Mouse (Mus musculus): ENCODE results near the gene Gdf15. TPM values are rescaled to one million over a fixed set of nuclear protein-coding genes. Genes with fewer than 3 reads are reported as not detected.

Gdf15 gene
- total and polyA plus RNA-seq, 3 experiments: 0.15 to 0.63 TPM; not detected in 1

DNA sequence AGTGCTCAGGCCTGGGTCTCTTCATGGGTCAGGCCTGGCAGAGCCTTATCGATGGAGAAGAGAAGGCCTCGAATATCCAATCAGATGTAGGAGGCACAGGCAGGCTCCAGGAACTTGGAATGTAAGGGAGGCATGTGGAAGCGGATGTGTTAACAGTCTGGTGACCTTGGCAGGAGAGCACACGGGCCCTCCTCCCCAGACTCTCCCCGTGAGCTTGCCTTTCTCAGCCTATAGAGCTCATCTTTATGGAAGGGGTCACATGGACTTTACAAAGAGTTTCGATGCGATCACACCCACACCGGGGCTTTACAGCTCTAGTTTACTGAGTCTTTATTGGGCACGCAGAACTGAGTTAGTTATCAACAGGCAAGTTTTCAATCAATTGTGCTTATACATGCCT lies 6.5 kb upstream of the Gdf15 start:
- Histone ChIP-seq H3K79me2 (ENCODE audit: control insufficient read depth, insufficient read depth, low read length, poor library complexity) (no peaks in the 10 kb centered on the region), H3K4me3 (ENCODE audit: control insufficient read depth in 1 of 2, insufficient read depth in 1 of 2, low read depth in 2 of 2, low read length in 2 of 2) (no peak overlapping the region), H3K9ac (ENCODE audit: control insufficient read depth, low read depth, low read length, poor library complexity, severe bottlenecking) (no peak overlapping the region), H3K9me3 (replicated peaks; ENCODE audit: insufficient read depth, low read length) (no peaks in the 10 kb centered on the region), H3K36me3 (ENCODE audit: control insufficient read depth in 1 of 2, insufficient read depth in 2 of 2, low read length in 2 of 2) (0 out of 4 replicates have a peak, but pooled peaks cover 0 to 6% of the 10 kb centered on the region in 2 experiments), H3K27ac (ENCODE audit: control insufficient read depth, low read depth, low read length) (no peak overlapping the region), H3K4me1 (ENCODE audit: control insufficient read depth in 1 of 2, insufficient read depth in 2 of 2, low read length in 2 of 2) (peaks cover 10 to 13% of the 10 kb centered on the region in 2 experiments), H3K27me3 (ENCODE audit: control insufficient read depth in 1 of 2, insufficient read depth in 2 of 2, low read length in 2 of 2) (no peaks in the 10 kb centered on the region)
- no peak for DNase-seq (ENCODE audit: low read depth, low spot score)
- TF ChIP-seq GABPA (IDR thresholded peaks at IDR 0.05; ENCODE audit: low read depth, low read length): no peak
- TF ChIP-seq TBP (IDR thresholded peaks at IDR 0.05; ENCODE audit: low read depth, low read length): no peak
- TF ChIP-seq TCF12 (IDR thresholded peaks at IDR 0.05; ENCODE audit: low read depth, low read length): no peak
- no peak for TF ChIP-seq SIN3A (IDR thresholded peaks at IDR 0.05; ENCODE audit: low read length)
- TF ChIP-seq CHD2 (IDR thresholded peaks at IDR 0.05; ENCODE audit: low read length): no peak
- no peak for TF ChIP-seq ZKSCAN1 (IDR thresholded peaks at IDR 0.05; ENCODE audit: low read depth, low read length)
- no peak for TF ChIP-seq MYB (IDR thresholded peaks at IDR 0.05; ENCODE audit: low read depth, low read length)
- no peak for TF ChIP-seq POLR2A (IDR thresholded peaks at IDR 0.05; ENCODE audit: control insufficient read depth in 1 of 2, insufficient read depth in 1 of 2, low read depth in 1 of 2, low read length in 2 of 2, poor library complexity in 1 of 2)
- no peak for TF ChIP-seq NELFE (IDR thresholded peaks at IDR 0.05; ENCODE audit: low read depth, low read length)
- TF ChIP-seq NRF1 (IDR thresholded peaks at IDR 0.05; ENCODE audit: insufficient read depth, low read depth, low read length, poor library complexity, severe bottlenecking): no peak

- DNase-seq (ENCODE audit: low read depth, low spot score): no peak
- Histone ChIP-seq H3K27ac (ENCODE audit: control insufficient read depth, low read depth, low read length) (no peak overlapping the region), H3K4me3 (ENCODE audit: control insufficient read depth in 1 of 2, insufficient read depth in 1 of 2, low read depth in 2 of 2, low read length in 2 of 2) (no peak overlapping the region), H3K79me2 (ENCODE audit: control insufficient read depth, insufficient read depth, low read length, poor library complexity) (no peaks in the 10 kb centered on the region), H3K4me1 (ENCODE audit: control insufficient read depth in 1 of 2, insufficient read depth in 2 of 2, low read length in 2 of 2) (peaks cover 10 to 14% of the 10 kb centered on the region in 2 experiments), H3K9me3 (replicated peaks; ENCODE audit: insufficient read depth, low read length) (no peaks in the 10 kb centered on the region), H3K27me3 (ENCODE audit: control insufficient read depth in 1 of 2, insufficient read depth in 2 of 2, low read length in 2 of 2) (no peaks in the 10 kb centered on the region), H3K36me3 (ENCODE audit: control insufficient read depth in 1 of 2, insufficient read depth in 2 of 2, low read length in 2 of 2) (0 out of 4 replicates have a peak, but pooled peaks cover 0 to 6% of the 10 kb centered on the region in 2 experiments), H3K9ac (ENCODE audit: control insufficient read depth, low read depth, low read length, poor library complexity, severe bottlenecking) (no peak overlapping the region)
- TF ChIP-seq UBTF (IDR thresholded peaks at IDR 0.05; ENCODE audit: borderline replicate concordance, insufficient read depth, low read depth, low read length) (no peak), MAX (IDR thresholded peaks at IDR 0.05; ENCODE audit: low read length) (no peak), EP300 (IDR thresholded peaks at IDR 0.05; ENCODE audit: low read depth in 1 of 2, low read length in 2 of 2) (no peak), MXI1 (IDR thresholded peaks at IDR 0.05; ENCODE audit: low read depth, low read length) (no peak), MYB (IDR thresholded peaks at IDR 0.05; ENCODE audit: low read depth, low read length) (no peak), HCFC1 (IDR thresholded peaks at IDR 0.05; ENCODE audit: low read depth, low read length) (no peak), CTCF (IDR thresholded peaks at IDR 0.05 in 2 of 3, conservative IDR thresholded peaks at IDR 0.05 in 1 of 3; ENCODE audit: control insufficient read depth in 1 of 3, insufficient read depth in 1 of 3, low read depth in 2 of 3, low read length in 3 of 3, poor library complexity in 1 of 3, severe bottlenecking in 1 of 3) (no peak), MYC (IDR thresholded peaks at IDR 0.05; ENCODE audit: low read depth, low read length) (no peak), TAL1 (IDR thresholded peaks at IDR 0.05; ENCODE audit: low read length) (no peak), MAZ (IDR thresholded peaks at IDR 0.05; ENCODE audit: low read depth, low read length) (no peak), ZNF384 (IDR thresholded peaks at IDR 0.05; ENCODE audit: low read depth, low read length) (no peak), GATA1 (IDR thresholded peaks at IDR 0.05; ENCODE audit: low read depth, low read length) (no peak)
Measured at GRCm38 (mm10) chr8:70636838-70637237, 4.6 kb upstream of the Gdf15 start.

All from MEL (cell line).